Mouse (Mus musculus) right cerebral cortex, adult 18-20 months (tissue): ENCODE data around the gene Dglucy.
"Not testable (repeated sequence)": the region's sequence is repeated elsewhere in the genome, so short reads cannot be mapped to it uniquely, and the experiment has no call there.

ENCODE experiments used
- DNase-seq: peaks from one replicate; pipeline ENCODE4 v3.0.0; 2022; ENCODE audit warnings: mixed read lengths

Gene Dglucy

GRCm38 (mm10) chr12:100781428-100782120, 2.7 kb downstream of the Dglucy start:
- no peak for DNase-seq

- no peak for DNase-seq
Observed at GRCm38 (mm10) chr12:100784152-100784551, 5.3 kb downstream of the Dglucy start.

- no peak for DNase-seq
Observed at GRCm38 (mm10) chr12:100785344-100785743, 6.5 kb downstream of the Dglucy start.

- DNase-seq: no peak
Observed at GRCm38 (mm10) chr12:100789981-100790550, 11.2 kb downstream of the Dglucy start.

- DNase-seq: no peak
Observed at GRCm38 (mm10) chr12:100791425-100791824, 12.6 kb downstream of the Dglucy start.

GRCm38 (mm10) chr12:100794450-100795230, 15.8 kb downstream of the Dglucy start:
- DNase-seq: no peak

GRCm38 (mm10) chr12:100795390-100796036, 16.7 kb downstream of the Dglucy start:
- no peak for DNase-seq

- DNase-seq: not testable (repeated sequence)
Observed at GRCm38 (mm10) chr12:100803391-100803790, 24.5 kb downstream of the Dglucy start.

- no peak for DNase-seq
Observed at GRCm38 (mm10) chr12:100807280-100807679, 28.4 kb downstream of the Dglucy start.

GRCm38 (mm10) chr12:100808609-100809280, 29.9 kb downstream of the Dglucy start:
- DNase-seq: peak; percentile 48

GRCm38 (mm10) chr12:100810542-100810941, 31.7 kb downstream of the Dglucy start:
- DNase-seq: no peak

- peak; percentile 36 for DNase-seq
Observed at GRCm38 (mm10) chr12:100813901-100814300, 35.0 kb downstream of the Dglucy start.

GRCm38 (mm10) chr12:100814671-100815070, 35.8 kb downstream of the Dglucy start:
- no peak for DNase-seq

- no peak for DNase-seq
Observed at GRCm38 (mm10) chr12:100816906-100817305, 38.0 kb downstream of the Dglucy start.

GRCm38 (mm10) chr12:100819965-100820364, 41.1 kb downstream of the Dglucy start:
- no peak for DNase-seq

- DNase-seq: no peak
Observed at GRCm38 (mm10) chr12:100831021-100831420, 52.2 kb downstream of the Dglucy start.

GRCm38 (mm10) chr12:100831629-100832325, 52.9 kb downstream of the Dglucy start:
- DNase-seq: no peak

GRCm38 (mm10) chr12:100837208-100837607, 58.4 kb downstream of the Dglucy start:
- DNase-seq: no peak

GRCm38 (mm10) chr12:100839079-100839600, 60.3 kb downstream of the Dglucy start:
- DNase-seq: no peak

GRCm38 (mm10) chr12:100839926-100840325, 61.1 kb downstream of the Dglucy start:
- DNase-seq: no peak

- peak; percentile 81 for DNase-seq
Observed at GRCm38 (mm10) chr12:100841211-100841792, 62.4 kb downstream of the Dglucy start.
